Mouse (Mus musculus) lung, adult 2 months (tissue): ENCODE data around the gene Mei1.

Source experiments
- CTCF ChIP-seq: fragments of 200-500 bp; IDR thresholded peaks from 2 replicates; pipeline ENCODE4 v1.5.1; 2011; ENCODE audit warnings: mild to moderate bottlenecking, low read length, control low read depth; ENCODE audit not compliant: insufficient read depth
- POLR2A ChIP-seq: fragments of 200-500 bp; IDR thresholded peaks from 2 replicates; pipeline ENCODE4 v1.6.1; 2011; ENCODE audit warnings: low read depth, mild to moderate bottlenecking, control low read depth, low read length, borderline replicate concordance; ENCODE audit errors: extremely low read depth

GRCm38 (mm10) chr15:82086131-82086530, 16.3 kb downstream of the Mei1 start:
- TF ChIP-seq CTCF = no peak
- no peak for TF ChIP-seq POLR2A
